Mouse (Mus musculus) fibroblast of lung, adult 2 months (primary cell): ENCODE data around the gene Gnb1l.

Experiments used
- DNase-seq: peaks from one replicate; pipeline ENCODE4 v3.0.0-alpha.2; 2011; ENCODE audit warnings: low read depth

Gene Gnb1l

DNA sequence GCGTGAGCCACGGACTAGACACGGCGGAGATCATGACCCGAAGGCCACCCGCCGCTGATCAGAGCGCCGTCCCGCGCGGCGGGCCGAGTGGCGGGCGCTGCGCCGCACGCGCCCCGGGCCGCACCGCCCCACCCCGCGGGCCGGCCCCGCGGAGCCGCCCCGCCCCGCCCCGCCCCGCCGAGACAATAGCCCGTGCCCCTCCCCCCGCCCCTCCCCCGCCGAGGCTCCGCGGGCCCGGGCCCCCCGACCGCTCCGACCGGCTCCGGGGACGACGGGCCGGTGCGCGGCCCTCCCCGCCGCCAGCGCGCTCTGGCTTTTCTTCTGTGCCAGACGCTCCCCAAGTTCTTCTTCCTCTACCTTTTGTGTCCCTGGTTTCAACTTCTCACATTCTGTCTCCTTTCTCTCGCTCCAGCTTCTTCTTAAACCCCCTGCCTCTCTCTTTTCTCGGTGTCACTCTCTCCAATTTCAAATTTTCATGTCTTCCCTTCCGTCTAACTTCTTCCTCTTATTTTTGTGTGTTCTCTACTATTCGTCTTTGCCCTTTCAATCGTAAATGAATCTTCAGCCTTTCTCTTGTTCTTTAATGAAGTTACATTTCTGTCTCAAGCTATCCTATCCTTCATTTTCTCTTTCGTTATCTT lies 88.5 kb downstream of the Gnb1l start:
- no peak for DNase-seq

DNA sequence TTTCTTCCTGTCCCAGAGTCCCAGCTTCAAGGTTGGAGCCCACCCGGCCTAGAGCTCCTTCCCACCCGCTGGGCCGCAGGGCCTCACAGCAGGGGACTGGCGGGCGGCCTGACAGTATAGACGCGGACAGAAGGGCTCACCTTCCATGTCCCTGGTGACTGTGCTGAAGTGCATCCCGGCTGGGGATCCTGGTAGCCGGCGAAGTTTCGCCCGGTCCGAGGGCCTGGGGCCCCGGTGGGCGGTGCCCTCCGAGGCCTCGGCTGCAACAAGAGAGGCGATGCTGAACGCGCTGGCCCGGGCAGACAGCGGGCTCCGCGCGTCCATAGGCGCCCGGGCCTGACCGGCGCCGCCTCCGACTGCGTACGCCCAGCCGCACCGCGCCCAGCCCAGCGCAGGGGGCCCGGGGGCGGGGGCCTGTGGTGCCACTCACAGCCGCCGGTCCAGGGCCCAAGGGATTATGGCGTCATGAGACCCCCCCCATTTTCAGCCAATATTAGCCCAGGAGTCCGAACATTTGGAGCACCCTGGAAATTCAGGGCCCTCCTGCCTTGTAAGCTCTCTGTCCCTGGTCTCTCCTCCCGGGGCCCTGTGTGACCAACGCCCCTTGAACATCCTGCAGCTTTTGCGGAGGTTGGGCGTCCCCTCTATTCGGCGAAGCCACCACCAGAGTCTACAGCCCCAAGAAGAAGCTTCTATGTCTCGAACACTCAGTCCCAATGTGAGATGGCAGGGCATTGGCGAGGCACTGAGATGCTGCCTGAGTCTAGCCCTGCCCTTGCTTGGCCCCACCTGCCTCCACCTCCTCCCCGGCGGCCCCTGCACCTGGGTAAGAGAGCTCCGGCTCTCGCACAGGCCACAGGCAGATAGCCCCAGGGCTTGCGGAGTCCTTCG lies 89.6 kb downstream of the Gnb1l start:
- no peak for DNase-seq

DNA sequence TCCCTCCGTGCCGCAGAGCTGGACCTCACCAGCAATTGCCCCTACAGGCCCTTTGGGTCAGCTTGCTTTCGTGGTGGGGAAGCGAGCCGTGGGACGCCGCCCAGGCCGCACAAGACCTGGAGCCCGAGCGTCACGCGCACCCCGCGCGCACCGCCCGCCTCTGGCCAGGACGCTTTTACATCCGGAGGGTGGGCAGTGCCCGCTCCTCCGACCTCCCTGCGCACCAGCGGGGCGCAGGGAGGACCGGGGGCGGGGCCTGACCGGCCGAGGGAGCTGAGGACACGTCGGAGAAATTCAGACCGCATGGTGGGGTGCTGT lies 90.2 kb downstream of the Gnb1l start:
- no peak for DNase-seq

DNA sequence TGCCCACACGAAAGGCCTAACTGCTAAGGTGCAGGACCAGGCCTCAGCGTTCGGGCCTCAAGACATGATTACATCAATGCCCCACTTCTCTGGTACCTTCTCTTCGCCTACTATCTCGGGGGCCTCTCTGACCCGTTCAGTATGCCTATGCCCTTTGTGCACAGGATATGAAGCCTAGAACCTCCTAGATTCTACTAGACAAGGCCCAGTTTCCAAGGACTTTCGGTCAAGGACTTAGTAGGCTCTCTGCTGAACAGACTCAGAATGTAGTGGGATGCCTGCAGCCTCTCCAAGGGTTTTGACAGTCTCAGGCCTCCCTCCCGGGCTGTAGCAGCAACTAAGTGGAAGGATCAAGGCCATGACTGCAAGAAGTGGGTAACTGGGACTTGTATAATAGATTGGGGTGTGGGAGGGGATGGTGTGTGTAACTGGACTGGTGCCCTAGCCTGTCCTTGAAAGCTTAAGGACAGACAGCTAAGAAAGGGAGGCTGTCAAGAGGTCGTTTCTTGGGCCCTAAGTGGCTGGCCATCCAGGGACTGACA lies 90.6 kb downstream of the Gnb1l start:
- DNase-seq = no peak

DNA sequence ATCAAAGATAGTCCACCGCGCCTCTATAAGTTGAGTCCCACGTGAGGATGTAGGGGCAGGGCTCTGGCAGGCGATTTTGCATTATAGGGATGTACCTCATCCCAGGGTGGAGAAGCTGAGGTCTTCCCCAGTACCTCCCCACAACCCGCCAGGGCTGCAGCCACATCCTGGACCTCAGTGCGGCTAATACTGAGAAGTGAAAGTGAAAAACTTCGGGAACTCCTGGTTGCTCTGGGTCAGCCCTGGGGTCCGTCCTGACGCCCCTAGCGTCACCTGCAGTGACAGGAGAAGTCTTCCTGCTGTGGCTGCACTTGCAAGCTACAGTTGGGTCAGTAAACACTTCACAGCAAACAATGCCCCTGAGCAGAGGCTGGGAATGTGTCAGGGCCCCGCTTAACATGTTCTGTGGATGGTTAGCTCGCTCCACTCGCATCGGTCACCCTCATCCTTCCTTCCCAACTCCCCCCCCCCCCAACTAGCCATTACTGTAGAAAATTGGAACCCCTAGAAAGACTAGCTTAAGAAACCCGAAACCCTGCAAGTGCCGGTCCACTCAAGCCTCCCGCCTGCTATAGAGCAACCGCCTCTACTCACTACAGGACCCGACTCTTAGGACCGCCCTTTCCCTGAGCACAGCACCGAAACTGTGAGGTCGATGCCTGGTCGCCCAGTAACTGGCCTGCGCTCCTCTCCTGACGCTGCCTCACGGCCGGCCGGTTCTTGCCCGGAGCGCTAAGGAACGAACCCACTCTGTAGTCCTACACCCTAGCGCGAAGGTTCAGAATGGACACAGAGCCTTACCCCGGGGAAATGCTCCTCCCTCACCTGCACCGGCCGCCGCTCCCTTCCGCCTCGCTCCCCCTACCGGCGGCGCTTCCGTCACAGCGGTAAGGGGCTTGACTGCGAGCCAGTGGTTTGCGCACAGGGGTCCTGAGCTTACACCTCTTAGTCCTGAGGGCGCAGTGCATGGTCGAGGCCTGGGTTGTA lies 91.6 kb downstream of the Gnb1l start, which contains the start of gene Tbx1:
Gene Tbx1 (minus strand): TSS at position 868 of the 987 bp plus-strand sequence.
- no peak for DNase-seq

DNA sequence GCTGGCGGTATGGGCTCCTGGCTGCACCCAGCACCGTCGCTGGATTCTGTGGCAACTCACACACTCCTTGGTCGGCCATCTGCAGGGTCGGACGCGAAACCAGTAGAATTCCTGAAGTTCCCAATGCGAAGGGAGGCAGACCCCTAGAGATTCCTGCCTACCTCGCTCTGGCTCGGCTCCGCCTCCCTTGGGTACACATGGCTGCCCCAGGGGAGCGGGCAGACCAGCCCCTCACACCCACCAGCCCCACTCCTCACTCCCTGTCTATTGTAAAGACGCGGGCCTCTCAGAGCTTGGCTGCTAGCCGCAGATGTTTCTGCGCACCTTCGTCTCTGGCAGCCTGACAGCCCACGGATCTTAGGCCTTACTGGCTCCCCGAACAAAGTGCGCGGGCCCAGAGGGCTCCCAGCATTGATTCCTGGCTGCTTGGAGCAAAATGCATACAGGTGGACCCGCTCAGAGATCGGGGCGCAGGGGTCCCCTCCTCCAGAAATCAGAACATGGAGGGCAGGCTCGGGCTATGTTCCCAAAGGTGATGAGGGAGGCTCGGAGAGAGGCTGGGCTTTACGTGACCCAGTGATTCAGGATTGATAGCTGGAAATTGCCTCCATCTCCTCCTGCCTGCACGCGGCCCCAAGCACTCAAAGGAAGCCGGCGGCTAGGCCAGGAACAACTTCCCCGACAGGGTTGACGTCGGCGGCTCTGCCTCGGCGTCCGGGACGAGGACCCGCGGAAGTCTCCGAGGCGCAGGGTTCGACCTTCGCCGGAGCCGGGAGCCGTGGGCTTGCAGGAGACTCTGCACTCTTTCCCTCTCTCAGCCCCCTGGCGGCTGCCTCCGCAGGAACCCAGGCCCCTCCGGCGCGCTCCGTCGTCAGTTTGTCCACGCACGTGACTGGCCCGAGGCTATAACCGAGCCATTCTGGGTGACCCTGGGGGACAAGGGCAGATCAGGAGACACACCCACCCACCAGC lies 92.8 kb downstream of the Gnb1l start:
- no peak for DNase-seq

DNA sequence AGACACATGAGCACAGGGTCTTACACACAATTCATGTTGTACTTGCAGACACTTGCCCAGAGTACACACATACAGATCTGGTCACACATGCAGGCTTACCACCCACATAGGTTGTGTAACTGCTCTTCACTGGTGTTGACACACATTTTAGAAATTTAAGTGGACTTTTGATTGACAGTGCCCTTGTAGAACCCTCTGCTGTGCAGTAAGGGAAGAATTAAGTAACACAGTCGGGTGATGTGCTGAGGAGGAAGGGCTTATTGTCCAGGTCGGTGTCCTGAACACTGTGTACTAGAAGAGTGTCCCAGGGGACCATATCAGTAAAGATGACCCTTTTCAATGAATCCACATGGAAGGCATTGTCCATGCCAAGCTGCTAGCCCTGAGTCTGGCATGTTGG lies 95.4 kb downstream of the Gnb1l start:
- no peak for DNase-seq

DNA sequence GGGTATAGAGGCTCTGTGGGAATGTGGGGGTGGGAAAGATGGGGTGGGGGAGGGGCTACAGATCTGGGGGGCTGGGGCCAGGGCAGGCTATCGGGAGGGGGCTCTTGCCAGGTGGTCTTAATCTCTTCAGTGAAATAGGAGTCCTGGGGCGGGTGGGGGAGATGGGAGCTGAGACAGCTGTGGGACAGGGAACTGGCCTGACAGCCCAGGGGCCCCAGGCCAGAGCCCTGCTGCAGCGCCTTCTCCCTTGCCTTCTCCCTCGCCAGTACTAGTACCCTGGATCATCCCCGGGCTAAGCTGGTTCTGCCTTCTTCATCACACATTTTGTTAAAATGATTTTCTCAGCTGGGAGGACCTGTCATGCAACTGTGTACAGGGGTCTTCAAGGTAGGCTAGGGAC lies 97.7 kb downstream of the Gnb1l start:
- DNase-seq = no peak

DNA sequence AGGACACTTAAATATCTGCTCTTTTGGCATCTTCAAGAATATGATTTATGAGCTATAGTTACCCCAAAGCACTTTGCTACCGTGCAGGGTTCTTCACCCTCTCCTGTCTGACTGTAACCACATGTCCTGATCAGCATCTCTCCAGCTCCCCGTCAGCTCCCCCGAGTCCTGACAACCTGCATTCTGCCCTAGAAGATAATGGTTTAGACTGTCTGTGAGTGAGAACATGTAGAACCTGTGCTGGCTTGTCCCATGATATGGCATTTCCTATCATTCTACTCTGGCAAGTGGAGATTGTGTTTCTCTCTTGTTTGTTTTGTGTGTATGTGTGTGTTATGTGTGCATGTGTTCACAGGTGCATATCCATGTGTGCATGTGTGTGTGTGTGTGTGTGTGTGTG lies 99.5 kb downstream of the Gnb1l start:
- no peak for DNase-seq

DNA sequence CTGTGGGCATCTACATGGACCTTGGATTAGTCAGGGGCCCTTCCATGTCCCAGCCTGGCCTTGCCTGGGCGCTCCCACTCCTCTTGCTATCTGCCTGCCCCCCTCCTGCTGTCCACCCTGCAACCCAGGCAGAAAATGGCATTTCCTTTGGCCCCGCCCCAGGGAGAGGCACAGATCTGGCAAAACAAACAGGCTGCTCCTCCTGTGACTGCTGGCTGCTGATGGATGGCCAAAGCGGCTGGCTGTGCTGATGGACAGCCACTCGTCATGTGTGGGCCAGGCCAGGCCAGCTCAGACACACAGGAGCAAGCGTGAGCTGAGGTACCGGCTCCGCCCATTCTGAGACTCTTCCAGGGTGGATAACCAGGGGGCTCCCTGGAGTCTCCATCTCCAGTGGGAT lies 102.9 kb downstream of the Gnb1l start:
- no peak for DNase-seq

DNA sequence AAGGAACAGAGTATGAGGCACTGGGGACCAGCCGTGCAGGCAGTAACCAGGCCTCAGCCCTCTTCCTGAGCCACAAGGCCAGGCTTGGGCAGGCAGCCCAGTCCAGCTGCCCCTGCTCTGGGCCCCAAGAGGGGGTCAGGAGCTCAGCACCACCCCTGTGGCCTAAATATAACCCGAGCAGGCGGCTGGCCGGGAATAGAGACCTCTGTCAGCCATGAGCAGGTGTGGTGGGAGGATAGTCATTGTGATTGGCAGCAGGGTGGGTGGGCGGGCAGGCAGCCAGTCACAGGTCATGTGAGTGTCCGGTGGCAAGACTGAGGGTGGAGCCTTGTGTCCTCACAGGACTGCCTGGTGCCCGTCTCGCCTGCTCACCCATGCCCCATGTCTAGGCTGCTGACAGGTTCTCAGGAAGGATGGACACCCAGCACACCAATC lies 105.8 kb downstream of the Gnb1l start:
- no peak for DNase-seq

DNA sequence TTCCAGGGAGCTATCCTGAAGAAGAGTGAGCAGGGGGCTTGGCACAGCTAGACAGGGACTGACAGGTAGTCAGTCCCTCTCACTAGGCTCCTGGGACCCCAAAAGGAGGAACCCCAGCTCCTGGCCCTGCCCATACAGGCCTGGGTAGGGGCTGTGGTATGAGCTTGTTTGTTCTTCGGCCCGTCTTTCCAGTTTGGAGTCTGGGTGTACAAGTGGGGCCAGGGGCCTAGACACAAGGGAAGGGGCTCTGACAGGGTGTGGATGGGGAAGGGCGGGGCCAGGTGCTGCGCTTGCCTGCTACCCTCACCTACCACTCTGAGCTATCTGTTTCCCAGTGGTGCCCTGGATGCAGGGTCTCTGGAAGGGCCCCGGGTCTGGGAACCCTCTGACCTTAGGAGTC lies 107.2 kb downstream of the Gnb1l start:
- no peak for DNase-seq

DNA sequence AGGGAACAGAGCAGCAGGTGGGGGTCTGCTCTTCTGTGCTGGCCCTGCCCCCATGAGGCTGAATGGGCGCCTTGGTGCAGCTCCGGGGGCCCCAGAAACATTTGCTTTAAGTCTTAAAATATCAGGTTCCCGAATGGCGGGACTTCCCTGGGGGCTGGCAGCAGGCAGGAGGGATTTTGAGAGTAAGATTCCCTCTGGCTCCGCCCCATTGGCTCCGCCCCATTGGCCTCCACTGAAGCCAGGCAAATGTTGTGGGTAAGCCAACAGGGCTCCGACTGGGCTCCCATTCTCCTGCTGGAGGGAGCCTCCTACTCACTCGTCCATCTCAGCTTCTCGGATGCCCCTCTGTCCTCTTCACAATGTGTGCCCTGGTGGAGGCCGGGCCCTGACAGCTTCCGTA lies 109.7 kb downstream of the Gnb1l start:
- DNase-seq = no peak

DNA sequence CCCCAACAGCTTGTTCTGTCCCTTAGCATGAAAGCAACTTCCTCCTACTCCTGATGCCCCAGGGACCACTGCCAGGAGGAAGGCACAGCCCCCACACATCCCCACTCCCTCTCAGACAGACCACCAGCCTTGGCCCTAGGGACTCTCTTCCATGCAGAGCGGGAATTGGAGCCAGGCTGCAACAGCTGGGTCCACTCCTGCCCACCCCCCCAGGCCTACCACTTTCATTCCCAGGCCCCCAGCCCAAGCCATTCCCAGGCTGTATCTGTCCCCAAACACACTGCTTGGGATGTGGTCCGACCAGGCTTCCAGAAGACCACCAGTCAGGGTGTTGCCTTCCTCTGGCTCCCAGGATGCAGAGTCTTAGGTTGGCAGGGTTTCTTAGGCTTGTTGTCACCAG lies 110.6 kb downstream of the Gnb1l start:
- DNase-seq = no peak

DNA sequence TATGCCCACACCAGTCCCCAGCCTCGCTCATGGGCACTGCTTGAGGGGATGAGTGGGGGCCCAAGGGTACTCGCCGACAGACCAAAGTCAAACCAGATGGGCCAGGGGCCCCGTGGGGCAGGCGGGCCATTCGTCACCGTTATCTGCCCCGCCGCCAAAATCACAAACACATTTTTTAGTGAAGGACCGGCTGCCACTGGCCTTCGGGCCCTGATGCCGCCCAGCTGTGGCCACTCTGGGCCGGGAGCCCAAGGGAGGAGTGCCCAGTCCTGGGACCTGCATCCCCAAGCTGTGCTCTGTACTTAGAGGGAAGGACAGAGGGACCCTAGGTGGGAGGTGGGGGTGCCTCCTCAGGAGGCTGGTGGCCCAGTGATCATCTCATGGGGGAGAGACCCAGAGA lies 113.2 kb downstream of the Gnb1l start:
- DNase-seq = no peak

DNA sequence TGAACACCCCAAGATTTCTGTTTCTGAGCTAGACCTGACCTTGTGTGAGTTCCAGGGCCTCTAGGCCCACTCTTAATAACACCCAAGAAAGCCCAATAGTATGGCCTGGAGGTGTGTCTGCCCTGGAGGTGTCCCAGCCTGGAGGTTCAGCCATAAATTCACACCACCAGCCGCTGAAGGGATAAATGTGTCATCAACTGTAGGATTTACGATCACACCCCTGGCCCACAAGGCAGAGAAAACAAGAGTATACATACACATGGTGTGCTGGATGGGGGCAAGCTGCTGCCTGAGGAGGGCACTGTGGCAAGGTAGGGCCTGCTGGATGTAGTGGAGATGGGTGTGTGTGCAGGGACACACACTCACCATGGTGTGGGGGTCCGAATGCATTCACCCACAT lies 114.8 kb downstream of the Gnb1l start:
- no peak for DNase-seq
